Mouse (Mus musculus) liver, embryonic 14.5 days (tissue): ENCODE measurements at regions not wholly inside any gene's neighbourhood (a gene's known extent, or its start where the extent isn't known, plus 50 kb on each side); places are given as distances from the start of the nearest gene placed in this dataset.

Experiments
- CTCF ChIP-seq: IDR thresholded peaks from 2 replicates; pipeline ENCODE4 v1.5.1; 2016; ENCODE audit warnings: antibody characterized with exemption, low read depth, control low read depth
- EP300 ChIP-seq: IDR thresholded peaks from 2 replicates; pipeline ENCODE4 v1.6.1; 2016; ENCODE audit warnings: antibody characterized with exemption, low read depth

DNA sequence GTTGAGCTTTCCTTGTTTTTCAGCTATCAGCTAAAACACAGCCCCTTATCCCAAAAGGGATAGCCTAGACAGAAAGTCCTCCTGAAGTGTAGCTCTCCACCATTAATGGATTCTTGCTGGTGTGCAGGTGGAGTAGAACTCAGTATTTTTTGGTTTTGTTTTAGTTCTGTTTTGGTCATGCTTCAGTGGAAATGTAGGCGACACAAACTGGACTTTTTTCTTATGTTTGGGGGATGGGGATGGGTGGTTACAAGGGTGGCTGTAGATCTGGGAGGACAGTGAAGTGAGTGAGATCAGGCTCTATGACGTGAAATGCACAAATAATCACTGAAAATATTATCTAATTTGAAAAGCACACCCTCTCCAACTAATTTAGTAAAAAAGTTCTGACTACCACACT is 1163.6 kb upstream of the Zeb2 start:
- TF ChIP-seq CTCF = no peak
- no peak for TF ChIP-seq EP300
